Mouse (Mus musculus): ENCODE measurements around the gene Mccc2. TPM values are rescaled to one million over a fixed set of nuclear protein-coding genes. Genes with fewer than 3 reads are reported as not detected.
A peak's percentile ranks its signal among the peaks of the same experiment; 100 is the strongest.

Mccc2 gene
- polyA plus RNA-seq, 1 experiment from 2014 or later = 47.6 TPM

GRCm38 (mm10) chr13:99937741-99938140, 77.7 kb downstream of the Mccc2 start:
- H3K4me1 ChIP-seq = no peaks in the 10 kb centered on the region
- no peaks in the 10 kb centered on the region for H3K27me3 ChIP-seq (replicated peaks)
- H3K27ac ChIP-seq = no peak overlapping the region
- no peaks in the 10 kb centered on the region for H3K9me3 ChIP-seq
- H3K9ac ChIP-seq = no peak overlapping the region
- H3K4me2 ChIP-seq = no peak overlapping the region
- no peak for ATAC-seq (ENCODE audit: insufficient read depth, low FRiP score, low read depth)
- H3K36me3 ChIP-seq = no peaks in the 10 kb centered on the region
- no peak overlapping the region for H3K4me3 ChIP-seq (replicated peaks)
- 74% methylated on average over 3 of the region's 3 CpGs for WGBS

- Histone ChIP-seq H3K4me1 (no peaks in the 10 kb centered on the region), H3K9ac (no peak overlapping the region), H3K27ac (no peak overlapping the region), H3K36me3 (no peaks in the 10 kb centered on the region), H3K4me2 (no peak overlapping the region), H3K27me3 (replicated peaks) (no peaks in the 10 kb centered on the region), H3K4me3 (replicated peaks) (no peak overlapping the region), H3K9me3 (no peaks in the 10 kb centered on the region)
- no peak for ATAC-seq (ENCODE audit: insufficient read depth, low FRiP score, low read depth)
- 83% methylated on average over 1 of the region's 1 CpGs for WGBS
Observed at GRCm38 (mm10) chr13:99932406-99932805, 83.0 kb downstream of the Mccc2 start.

- H3K4me2 ChIP-seq = no peak overlapping the region
- no peaks in the 10 kb centered on the region for H3K9me3 ChIP-seq
- WGBS = 88% methylated on average over 6 of the region's 6 CpGs
- no peak for ATAC-seq (ENCODE audit: insufficient read depth, low FRiP score, low read depth)
- no peaks in the 10 kb centered on the region for H3K27me3 ChIP-seq (replicated peaks)
- no peak overlapping the region for H3K9ac ChIP-seq
- no peak overlapping the region for H3K4me3 ChIP-seq (replicated peaks)
- no peak overlapping the region for H3K27ac ChIP-seq
- H3K4me1 ChIP-seq = no peaks in the 10 kb centered on the region
- H3K36me3 ChIP-seq = no peaks in the 10 kb centered on the region
Observed at GRCm38 (mm10) chr13:99931502-99931901, 83.9 kb downstream of the Mccc2 start.

GRCm38 (mm10) chr13:99926249-99926648, 89.2 kb downstream of the Mccc2 start:
- WGBS = 69% methylated on average over 5 of the region's 5 CpGs
- Histone ChIP-seq H3K4me2 (no peak overlapping the region), H3K4me3 (replicated peaks) (no peak overlapping the region), H3K36me3 (no peaks in the 10 kb centered on the region), H3K9me3 (no peaks in the 10 kb centered on the region), H3K4me1 (no peaks in the 10 kb centered on the region), H3K27me3 (replicated peaks) (no peaks in the 10 kb centered on the region), H3K9ac (no peak overlapping the region), H3K27ac (no peak overlapping the region)
- ATAC-seq (ENCODE audit: insufficient read depth, low FRiP score, low read depth) = no peak

DNA sequence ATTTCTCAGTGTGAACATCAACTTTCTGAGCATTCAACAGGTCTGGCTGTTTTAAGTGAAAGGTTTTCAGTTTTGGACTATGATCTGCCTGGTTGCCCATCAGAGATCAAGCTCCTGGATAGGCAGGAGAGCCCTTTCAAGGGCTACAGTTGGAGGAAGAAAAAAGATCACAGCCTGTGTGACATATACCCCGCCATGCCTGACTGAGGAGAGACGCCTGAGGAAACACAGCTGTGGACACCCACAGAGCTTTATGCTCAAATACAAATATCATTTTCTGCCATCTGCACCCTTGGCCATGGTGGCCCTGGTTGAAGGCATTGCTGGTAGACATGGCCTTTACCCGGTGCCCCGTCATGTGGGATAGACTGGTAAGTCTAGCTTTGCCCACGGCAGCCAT, 99.8 kb downstream of the Mccc2 start:
- ATAC-seq (ENCODE audit: insufficient read depth, low FRiP score, low read depth) = no peak
- WGBS = 82% methylated on average over 5 of the region's 5 CpGs
- H3K4me2 ChIP-seq = no peak overlapping the region
- H3K27me3 ChIP-seq (replicated peaks) = no peaks in the 10 kb centered on the region
- H3K27ac ChIP-seq = no peak overlapping the region
- no peaks in the 10 kb centered on the region for H3K4me1 ChIP-seq
- no peak overlapping the region for H3K4me3 ChIP-seq (replicated peaks)
- no peaks in the 10 kb centered on the region for H3K9me3 ChIP-seq
- no peak overlapping the region for H3K9ac ChIP-seq
- no peaks in the 10 kb centered on the region for H3K36me3 ChIP-seq

- Histone ChIP-seq H3K36me3 (no peaks in the 10 kb centered on the region), H3K27me3 (replicated peaks) (peaks cover 28% of the 10 kb centered on the region), H3K9me3 (no peaks in the 10 kb centered on the region), H3K9ac (no peak within 1 kb of the TSS), H3K4me3 (replicated peaks) (no peak within 1 kb of the TSS), H3K4me2 (peak within 1 kb of the TSS; percentile 32), H3K4me1 (peaks cover 5% of the 10 kb centered on the region; the same call in 1 of the 2 replicates), H3K27ac (no peak within 1 kb of the TSS)
- WGBS = 52% methylated on average over 9 of the region's 9 CpGs
- ATAC-seq (ENCODE audit: insufficient read depth, low FRiP score, low read depth) = no peak
Observed at GRCm38 (mm10) chr13:99900965-99901364, 114.5 kb downstream of the Mccc2 start, which contains the start of gene Cartpt. Gene Cartpt, minus strand, starts transcription at chr13:99901091.

GRCm38 (mm10) chr13:99900557-99900892, 114.9 kb downstream of the Mccc2 start:
- H3K27ac ChIP-seq = no peak overlapping the region
- no peak; the same call in 1 of the 2 replicates for ATAC-seq (ENCODE audit: insufficient read depth, low FRiP score, low read depth)
- H3K27me3 ChIP-seq (replicated peaks) = peaks cover 28% of the 10 kb centered on the region
- WGBS = 2% methylated on average over 30 of the region's 30 CpGs
- peak overlapping the region; percentile 32 for H3K4me2 ChIP-seq
- no peak overlapping the region for H3K9ac ChIP-seq
- H3K4me3 ChIP-seq (replicated peaks) = no peak overlapping the region
- no peaks in the 10 kb centered on the region for H3K36me3 ChIP-seq
- H3K9me3 ChIP-seq = no peaks in the 10 kb centered on the region
- H3K4me1 ChIP-seq = peaks cover 5% of the 10 kb centered on the region; the same call in 1 of the 2 replicates

- Histone ChIP-seq H3K27me3 (replicated peaks) (peaks cover 28% of the 10 kb centered on the region), H3K27ac (no peak overlapping the region), H3K4me2 (peak overlapping the region; percentile 32), H3K4me1 (peaks cover 5% of the 10 kb centered on the region; the same call in 1 of the 2 replicates), H3K9ac (no peak overlapping the region), H3K9me3 (no peaks in the 10 kb centered on the region), H3K4me3 (replicated peaks) (no peak overlapping the region), H3K36me3 (no peaks in the 10 kb centered on the region)
- 10% methylated on average over 38 of the region's 38 CpGs for WGBS
- no peak for ATAC-seq (ENCODE audit: insufficient read depth, low FRiP score, low read depth)
Observed at GRCm38 (mm10) chr13:99899670-99900556, 115.5 kb downstream of the Mccc2 start.

DNA sequence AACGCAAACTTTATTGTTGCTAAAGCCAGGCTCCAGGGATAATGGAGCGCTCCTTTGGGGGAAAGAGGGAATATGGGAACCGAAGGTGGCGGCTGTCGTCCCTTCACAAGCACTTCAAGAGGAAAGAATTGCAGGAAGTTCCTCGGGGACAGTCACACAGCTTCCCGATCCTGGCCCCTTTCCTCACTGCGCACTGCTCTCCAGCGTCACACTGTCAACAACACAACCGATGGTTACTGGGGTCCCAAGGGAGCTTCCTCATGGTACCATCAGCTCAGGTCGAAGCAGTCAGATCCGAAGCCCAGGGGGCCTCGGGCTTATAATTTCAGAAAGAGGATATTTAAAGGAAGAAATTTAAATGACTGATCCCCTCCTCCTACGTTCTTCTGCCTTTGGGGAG, 116.6 kb downstream of the Mccc2 start:
- Histone ChIP-seq H3K36me3 (no peaks in the 10 kb centered on the region), H3K9ac (no peak overlapping the region), H3K9me3 (no peaks in the 10 kb centered on the region), H3K4me3 (replicated peaks) (no peak overlapping the region), H3K27me3 (replicated peaks) (peaks cover 28% of the 10 kb centered on the region), H3K27ac (no peak overlapping the region), H3K4me1 (peaks cover 5% of the 10 kb centered on the region; the same call in 1 of the 2 replicates), H3K4me2 (no peak overlapping the region)
- ATAC-seq (ENCODE audit: insufficient read depth, low FRiP score, low read depth) = no peak
- 24% methylated on average over 14 of the region's 14 CpGs for WGBS

Other genes starting within 250 kb of the Mccc2 start
- gene Cartpt, start 114.5 kb downstream of the Mccc2 start, polyA plus RNA-seq (2015; fragmentation: Nextera tagmentation; extraction: Ambion mirVana) = 35.7 and 35.8 TPM in 2 replicates
- gene Bdp1, start 88.4 kb upstream of the Mccc2 start, polyA plus RNA-seq (2015; fragmentation: Nextera tagmentation; extraction: Ambion mirVana) = 31.0 and 32.5 TPM in 2 replicates
- gene Serf1, start 92.4 kb upstream of the Mccc2 start, polyA plus RNA-seq (2015; fragmentation: Nextera tagmentation; extraction: Ambion mirVana) = 144 and 153 TPM in 2 replicates
- gene Smn1, start 109.2 kb upstream of the Mccc2 start, polyA plus RNA-seq (2015; fragmentation: Nextera tagmentation; extraction: Ambion mirVana) = 45.0 and 45.7 TPM in 2 replicates
- gene Naip2, start 186.5 kb upstream of the Mccc2 start, polyA plus RNA-seq (2015; fragmentation: Nextera tagmentation; extraction: Ambion mirVana) = 1.7 and 2.0 TPM in 2 replicates
- gene Naip5, start 230.7 kb upstream of the Mccc2 start, polyA plus RNA-seq (2015; fragmentation: Nextera tagmentation; extraction: Ambion mirVana) = 2.1 and 2.2 TPM in 2 replicates